Mouse (Mus musculus): ENCODE results near the gene Akap6.
A peak's percentile ranks its signal among the peaks of the same experiment; 100 is the strongest.

Akap6 gene

DNA sequence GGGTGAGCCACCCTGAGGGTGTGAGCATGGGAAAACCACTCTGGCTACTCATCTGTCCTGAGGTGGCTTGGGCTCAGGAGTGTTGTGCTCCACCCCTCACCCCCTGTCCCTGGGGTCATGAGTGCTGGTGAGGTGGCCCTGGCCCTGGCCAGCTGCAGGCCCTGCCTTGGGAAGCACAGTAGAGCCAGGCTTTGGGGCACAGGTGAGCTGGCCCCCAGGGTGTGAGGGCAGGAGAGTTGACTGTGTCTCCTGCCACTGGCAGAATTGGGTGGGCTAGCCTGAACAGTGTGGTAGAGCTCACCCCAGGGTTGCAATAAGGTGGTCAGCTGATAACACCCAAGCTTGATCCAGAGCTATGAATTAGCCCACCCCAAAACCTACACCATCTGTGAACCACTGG lies 86.0 kb downstream of the Akap6 start:
- no peak for DNase-seq

GRCm38 (mm10) chr12:52790350-52790768 lies 91.2 kb downstream of the Akap6 start:
- DNase-seq = no peak

- no peak for DNase-seq
Measured at GRCm38 (mm10) chr12:52794131-52794530, 94.9 kb downstream of the Akap6 start.

- no peak for DNase-seq
Measured at GRCm38 (mm10) chr12:52795551-52796470, 96.6 kb downstream of the Akap6 start.

DNA sequence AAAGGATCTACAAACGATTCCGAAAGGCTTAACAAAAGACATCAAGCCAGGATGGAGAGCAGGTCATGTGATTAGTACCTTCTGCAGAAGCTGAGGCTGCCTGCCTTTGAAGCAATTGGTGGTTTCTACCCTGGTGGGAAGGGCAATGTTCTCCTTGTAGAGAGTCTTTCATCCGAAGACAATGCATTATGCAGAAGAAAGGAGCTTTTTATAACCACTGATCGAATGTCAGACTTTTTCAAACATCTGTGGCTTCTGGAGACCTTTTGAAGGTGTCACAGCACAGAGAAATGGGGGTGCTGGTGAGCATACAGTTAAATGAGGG lies 97.2 kb downstream of the Akap6 start:
- DNase-seq = no peak

- DNase-seq = no peak
Measured at GRCm38 (mm10) chr12:52799717-52800116, 100.5 kb downstream of the Akap6 start.

DNA sequence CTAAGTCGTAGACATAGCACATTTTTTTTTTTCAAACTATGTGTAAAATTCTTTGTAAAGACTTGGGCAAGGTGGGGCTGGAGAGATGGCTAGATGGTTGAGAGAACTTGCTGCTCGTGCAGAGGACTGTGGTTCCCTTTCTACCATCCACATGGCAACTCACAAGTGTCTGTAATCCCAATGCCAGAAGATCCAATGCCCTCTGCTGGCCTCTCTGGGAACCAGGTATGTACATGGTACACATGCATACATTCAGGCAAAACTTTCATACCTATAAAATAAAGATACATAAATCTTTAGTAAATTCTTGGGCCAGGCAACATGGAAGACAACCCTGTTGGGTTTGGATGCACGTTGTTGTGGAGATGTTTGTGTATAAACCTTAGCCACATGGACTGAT lies 107.1 kb downstream of the Akap6 start:
- DNase-seq = no peak

- no peak for DNase-seq
Measured at GRCm38 (mm10) chr12:52818588-52818987, 119.4 kb downstream of the Akap6 start.

GRCm38 (mm10) chr12:52824774-52825173 lies 125.6 kb downstream of the Akap6 start:
- DNase-seq = no peak

DNA sequence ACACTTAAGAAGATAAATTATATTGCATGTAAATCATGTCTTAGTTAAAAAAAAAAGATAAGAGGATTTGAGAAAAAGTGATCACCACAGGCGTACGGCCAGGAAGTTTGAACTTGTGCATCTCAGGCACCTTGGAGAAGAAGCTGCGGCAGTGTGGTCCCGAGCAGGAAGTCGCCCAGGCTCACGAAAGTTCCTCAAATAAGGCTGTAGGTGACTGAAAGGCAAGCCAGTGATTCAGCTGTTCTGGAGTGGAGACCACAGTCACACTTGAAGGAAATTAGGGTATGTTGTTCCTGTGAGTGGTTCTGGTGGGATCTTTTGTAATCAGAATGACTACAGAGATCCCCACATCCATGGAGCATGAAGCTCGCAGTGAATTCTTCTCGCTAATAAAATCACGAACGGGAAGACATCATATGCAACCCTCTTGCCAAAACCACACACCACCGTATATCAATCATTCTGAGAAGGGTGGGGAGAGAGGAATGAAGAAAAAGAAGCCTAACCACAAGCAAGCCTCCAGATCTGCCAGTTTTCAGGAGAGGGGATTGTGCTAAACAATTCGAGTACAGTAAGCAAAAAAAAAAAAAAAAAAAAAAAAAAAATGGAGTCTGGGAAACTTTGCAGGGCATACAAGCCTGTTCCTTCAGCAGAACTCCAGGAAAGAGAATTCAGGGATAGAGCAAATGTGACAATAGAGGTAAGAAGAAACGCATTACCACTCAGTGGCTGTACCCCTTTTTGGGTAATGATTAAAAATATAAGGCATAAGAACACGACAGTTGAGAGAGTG lies 130.0 kb downstream of the Akap6 start:
- no peak for DNase-seq

GRCm38 (mm10) chr12:52831782-52832181 lies 132.6 kb downstream of the Akap6 start:
- DNase-seq = no peak

DNA sequence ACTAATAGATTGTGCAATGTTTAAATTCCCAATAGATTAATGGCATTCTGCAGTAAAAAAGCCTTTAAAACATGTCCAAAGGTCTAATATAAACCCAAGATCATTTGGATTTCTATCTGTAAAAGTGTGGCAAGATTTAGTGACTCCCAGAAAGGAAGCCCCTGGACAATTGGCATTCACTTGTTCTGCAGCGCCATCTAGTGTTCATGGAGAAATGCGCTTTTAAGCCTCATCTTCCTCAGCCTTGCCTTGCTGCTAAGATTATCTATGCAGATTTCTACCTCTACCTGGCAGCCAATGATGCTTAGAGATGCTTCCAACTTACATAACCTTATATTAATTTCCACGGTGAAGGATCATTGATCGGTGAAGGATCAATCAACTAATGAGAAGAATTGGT lies 133.0 kb downstream of the Akap6 start:
- peak; percentile 68 for DNase-seq

DNA sequence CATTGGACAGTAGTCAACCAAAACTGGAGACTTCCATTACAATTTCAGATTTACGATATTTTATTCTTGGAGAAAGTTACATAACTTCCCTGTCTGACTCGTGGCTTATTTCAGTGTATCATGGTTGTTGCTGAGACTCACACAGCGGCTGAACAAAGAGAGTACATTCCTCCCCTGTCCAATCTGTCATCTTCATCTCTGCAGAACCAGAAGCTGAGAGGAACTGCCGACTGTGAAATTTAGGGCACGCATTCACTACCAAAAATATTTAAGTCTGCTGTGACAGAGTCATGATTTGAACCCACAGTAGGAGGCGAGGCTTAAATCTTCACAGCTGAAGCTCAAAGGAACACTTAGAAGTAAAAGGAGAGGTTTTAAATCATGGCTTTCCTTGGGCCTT lies 134.0 kb downstream of the Akap6 start:
- no peak for DNase-seq

DNA sequence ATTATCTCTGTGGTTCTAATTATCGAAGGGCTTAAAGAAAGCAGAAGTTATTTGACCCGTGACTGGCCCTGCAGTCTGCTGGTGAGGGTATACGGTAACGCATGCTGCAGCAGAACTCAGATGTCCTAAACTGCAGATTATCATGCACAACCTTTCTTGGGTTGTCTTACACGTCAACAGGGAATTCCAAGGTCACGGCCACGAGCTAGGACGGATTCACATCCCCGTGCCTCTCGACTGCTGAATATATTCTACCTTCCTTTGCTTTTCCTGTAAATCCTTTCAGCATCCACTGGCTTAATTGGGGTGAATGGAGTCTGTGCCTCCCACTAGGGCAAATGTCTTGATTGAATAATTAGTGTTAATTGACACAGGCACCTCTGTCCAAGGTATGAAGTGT lies 134.9 kb downstream of the Akap6 start:
- no peak for DNase-seq

GRCm38 (mm10) chr12:52834781-52835279 lies 135.6 kb downstream of the Akap6 start:
- DNase-seq = no peak

GRCm38 (mm10) chr12:52835291-52835742 lies 136.1 kb downstream of the Akap6 start:
- no peak for DNase-seq

DNA sequence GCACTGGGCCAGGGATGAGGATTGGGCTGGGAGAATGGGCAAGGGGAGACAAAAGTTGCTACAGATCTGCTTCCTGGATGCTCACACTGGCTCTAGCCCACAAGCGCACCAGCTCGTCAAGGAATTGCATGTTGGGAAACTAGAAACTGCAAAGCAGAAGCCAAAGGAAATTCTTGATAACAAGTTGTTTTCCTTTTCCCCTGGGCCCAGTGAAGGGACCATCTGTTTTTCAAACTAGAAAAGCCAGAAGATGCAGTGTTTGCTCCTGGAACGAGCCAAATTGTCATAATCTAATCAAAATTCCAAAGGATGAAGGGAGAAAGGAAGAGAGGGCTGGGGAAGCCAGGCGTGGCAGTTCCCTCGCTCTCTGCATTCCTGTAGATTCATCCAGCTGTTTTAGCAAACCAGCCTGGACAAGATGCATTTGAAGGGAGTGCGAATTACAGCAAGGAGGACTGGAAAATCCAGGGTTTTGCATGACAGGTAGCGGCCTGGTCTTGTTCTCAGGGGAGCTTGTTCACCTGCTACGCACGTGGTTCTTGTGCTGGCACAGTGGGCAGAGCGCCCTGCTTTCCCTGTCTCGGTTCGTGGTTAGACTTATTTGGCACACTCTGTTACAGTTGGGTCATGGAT lies 136.8 kb downstream of the Akap6 start:
- DNase-seq = peak; percentile 24

- no peak for DNase-seq
Measured at GRCm38 (mm10) chr12:52845982-52846381, 146.8 kb downstream of the Akap6 start.

DNA sequence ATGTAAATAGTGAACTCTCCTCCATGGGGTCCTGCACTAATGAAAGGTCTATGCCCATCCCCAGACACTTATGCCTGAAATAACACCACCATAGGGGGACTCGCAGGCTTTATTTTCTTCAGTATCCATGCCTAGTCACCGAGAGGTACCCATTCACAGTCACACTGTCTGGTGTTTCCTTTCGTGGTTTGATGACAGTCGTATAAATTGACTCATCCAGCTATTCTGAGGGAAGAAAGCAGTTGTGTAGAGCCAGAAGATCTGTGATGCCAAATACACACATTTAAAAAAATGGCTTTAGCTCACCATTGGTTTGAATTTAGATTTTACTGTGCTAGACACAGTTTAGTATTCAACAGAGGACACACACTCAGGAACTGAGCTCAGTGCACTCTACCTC lies 147.8 kb downstream of the Akap6 start:
- DNase-seq = no peak

- peak; percentile 39 for DNase-seq
Measured at GRCm38 (mm10) chr12:52847830-52848518, 148.8 kb downstream of the Akap6 start.

- no peak for DNase-seq
Measured at GRCm38 (mm10) chr12:52848519-52848855, 149.3 kb downstream of the Akap6 start.

GRCm38 (mm10) chr12:52849297-52849696 lies 150.1 kb downstream of the Akap6 start:
- DNase-seq = no peak

Data from kidney, postnatal 14 days (tissue).